Mouse (Mus musculus): ENCODE data around the gene Cst9. TPM values are rescaled to one million over a fixed set of nuclear protein-coding genes. Genes with fewer than 3 reads are reported as not detected.

Gene Cst9
- polyA plus RNA-seq, 1 experiment: not detected

DNA sequence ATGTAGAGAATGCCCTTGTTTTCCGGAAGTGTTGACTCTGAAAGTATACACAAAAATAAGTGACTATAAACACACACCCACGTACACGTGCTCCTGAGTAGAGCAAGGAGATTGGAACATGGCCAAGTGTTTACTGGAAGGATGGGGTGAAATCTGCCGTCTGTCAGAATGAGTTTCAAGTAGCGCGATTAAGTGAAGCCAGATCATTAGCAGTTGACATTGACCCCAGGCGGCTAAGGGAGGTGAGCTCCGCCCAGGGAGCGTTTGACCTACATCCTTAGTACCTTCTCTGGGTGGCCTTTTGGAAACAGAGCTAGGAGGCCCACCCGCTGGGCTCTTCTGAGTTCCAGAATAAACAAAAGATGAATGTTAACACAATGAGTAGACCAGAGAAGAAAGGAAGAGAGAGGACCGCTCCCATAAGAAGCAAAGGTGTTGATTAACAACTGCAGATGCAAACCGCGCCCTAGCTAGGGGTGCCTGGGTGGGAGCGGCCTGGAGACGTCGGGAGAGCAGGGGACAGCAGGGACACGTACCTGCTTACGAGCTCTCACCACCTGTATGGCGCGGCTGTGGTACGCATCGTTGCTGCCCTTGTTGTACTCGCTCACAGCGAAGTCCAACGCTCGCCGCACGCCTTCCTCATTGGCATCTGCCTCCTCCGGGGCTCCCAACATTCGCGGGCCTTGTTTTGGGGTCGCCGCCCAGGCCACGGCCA is 39.8 kb downstream of the Cst9 start:
- TF ChIP-seq CTCF (IDR thresholded peaks at IDR 0.05; ENCODE audit: low read depth, low read length) (no peak), POLR2A (IDR thresholded peaks at IDR 0.05; ENCODE audit: borderline replicate concordance, low read depth, low read length) (no peak)
- Histone ChIP-seq H3K27ac (ENCODE audit: insufficient read depth, low read depth, low read length) (peak overlapping the region; percentile 84), H3K4me1 (ENCODE audit: control insufficient read depth, insufficient read depth, low read length) (peaks cover 40% of the 10 kb centered on the region), H3K4me3 (ENCODE audit: insufficient read depth, low read length) (peak overlapping the region; percentile 75)

GRCm38 (mm10) chr2:148875335-148875811 is 40.4 kb downstream of the Cst9 start, which contains the start of gene Cst3:
Cst3 (minus strand) TSS chr2:148875692.
- Histone ChIP-seq H3K4me1 (ENCODE audit: control insufficient read depth, insufficient read depth, low read length) (peaks cover 40% of the 10 kb centered on the region), H3K27ac (ENCODE audit: insufficient read depth, low read depth, low read length) (peak within 1 kb of the TSS; percentile 100)

GRCm38 (mm10) chr2:148877016-148877770 is 42.2 kb downstream of the Cst9 start:
- H3K27ac ChIP-seq (ENCODE audit: insufficient read depth, low read depth, low read length): peak overlapping the region; percentile 94
- no peak overlapping the region for H3K4me3 ChIP-seq (ENCODE audit: insufficient read depth, low read length)
- H3K4me1 ChIP-seq (ENCODE audit: control insufficient read depth, insufficient read depth, low read length): peaks cover 35% of the 10 kb centered on the region
- TF ChIP-seq CTCF (IDR thresholded peaks at IDR 0.05; ENCODE audit: low read depth, low read length) (no peak), POLR2A (IDR thresholded peaks at IDR 0.05; ENCODE audit: borderline replicate concordance, low read depth, low read length) (no peak)

More at GRCm38 (mm10) chr2:148875335-148875811, 40.4 kb downstream of the Cst9 start, which contains the start of gene Cst3:
- peak; percentile 62; the same call in 1 of the 2 replicates for TF ChIP-seq POLR2A (IDR thresholded peaks at IDR 0.05; ENCODE audit: borderline replicate concordance, low read depth, low read length)
- no peak for TF ChIP-seq CTCF (IDR thresholded peaks at IDR 0.05; ENCODE audit: low read depth, low read length)
- H3K4me3 ChIP-seq (ENCODE audit: insufficient read depth, low read length): peak within 1 kb of the TSS; percentile 75

- TF ChIP-seq CTCF (IDR thresholded peaks at IDR 0.05; ENCODE audit: low read depth, low read length) (no peak), POLR2A (IDR thresholded peaks at IDR 0.05; ENCODE audit: borderline replicate concordance, low read depth, low read length) (no peak)
- Histone ChIP-seq H3K27ac (ENCODE audit: insufficient read depth, low read depth, low read length) (peak overlapping the region; percentile 94; the same call in 1 of the 2 replicates), H3K4me3 (ENCODE audit: insufficient read depth, low read length) (no peak overlapping the region), H3K4me1 (ENCODE audit: control insufficient read depth, insufficient read depth, low read length) (peaks cover 31% of the 10 kb centered on the region)
These were observed 43.7 kb downstream of the Cst9 start for GRCm38 (mm10) chr2:148878641-148879130.

DNA sequence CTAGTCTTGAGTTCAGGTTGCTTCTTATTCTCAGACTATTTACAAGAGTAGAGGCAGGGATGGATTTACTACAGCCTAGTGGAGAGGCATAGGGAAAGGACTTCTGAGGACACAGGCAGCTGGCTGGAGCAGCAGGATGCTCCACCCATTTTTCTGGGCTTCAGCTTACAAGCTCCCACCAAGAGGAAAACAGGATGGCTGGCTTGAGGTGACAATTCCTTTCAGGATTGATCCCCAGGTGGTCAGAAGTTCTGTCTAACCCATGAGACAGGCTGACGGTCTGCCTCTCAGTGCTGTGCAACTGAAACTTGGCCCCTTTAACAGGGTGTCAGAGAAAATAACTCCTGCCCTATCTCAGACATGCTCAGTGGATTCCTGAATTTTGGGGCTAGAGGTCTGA is 44.3 kb downstream of the Cst9 start:
- peaks cover 31% of the 10 kb centered on the region for H3K4me1 ChIP-seq (ENCODE audit: control insufficient read depth, insufficient read depth, low read length)
- no peak for TF ChIP-seq POLR2A (IDR thresholded peaks at IDR 0.05; ENCODE audit: borderline replicate concordance, low read depth, low read length)
- H3K4me3 ChIP-seq (ENCODE audit: insufficient read depth, low read length): no peak overlapping the region
- H3K27ac ChIP-seq (ENCODE audit: insufficient read depth, low read depth, low read length): no peak overlapping the region

- no peak overlapping the region for H3K27ac ChIP-seq (ENCODE audit: insufficient read depth, low read depth, low read length)
- peaks cover 17% of the 10 kb centered on the region for H3K4me1 ChIP-seq (ENCODE audit: control insufficient read depth, insufficient read depth, low read length)
- TF ChIP-seq POLR2A (IDR thresholded peaks at IDR 0.05; ENCODE audit: borderline replicate concordance, low read depth, low read length) (no peak), CTCF (IDR thresholded peaks at IDR 0.05; ENCODE audit: low read depth, low read length) (no peak)
- H3K4me3 ChIP-seq (ENCODE audit: insufficient read depth, low read length): no peak overlapping the region
These were observed 49.8 kb downstream of the Cst9 start for GRCm38 (mm10) chr2:148884738-148885137.

Other genes with a start within 250 kb of the Cst9 start
- gene Nxt1, start 162.5 kb upstream of the Cst9 start, polyA plus RNA-seq (2012; ENCODE audit: insufficient read depth, insufficient read length, missing spikeins): 20.7 and 22.8 TPM in 2 replicates
- gene Gzf1, start 154.1 kb upstream of the Cst9 start, polyA plus RNA-seq (2012; ENCODE audit: insufficient read depth, insufficient read length, missing spikeins): 18.5 and 20.2 TPM in 2 replicates
- gene Napb, start 102.7 kb upstream of the Cst9 start, polyA plus RNA-seq (2012; ENCODE audit: insufficient read depth, insufficient read length, missing spikeins): 3.4 and 3.7 TPM in 2 replicates
- not detected in 2 replicates for gene Cstl1, start 84.8 kb upstream of the Cst9 start, polyA plus RNA-seq (2012; ENCODE audit: insufficient read depth, insufficient read length, missing spikeins)
- not detected in 2 replicates for gene Cst11, start 63.6 kb upstream of the Cst9 start, polyA plus RNA-seq (2012; ENCODE audit: insufficient read depth, insufficient read length, missing spikeins)
- gene 8030411F24Rik, start 53.1 kb upstream of the Cst9 start, polyA plus RNA-seq (2012; ENCODE audit: insufficient read depth, insufficient read length, missing spikeins): not detected in 2 replicates
- gene Cst12, start 45.8 kb upstream of the Cst9 start, polyA plus RNA-seq (2012; ENCODE audit: insufficient read depth, insufficient read length, missing spikeins): not detected in 2 replicates
- not detected in 2 replicates for gene Cst8, start 36.4 kb upstream of the Cst9 start, polyA plus RNA-seq (2012; ENCODE audit: insufficient read depth, insufficient read length, missing spikeins)
- not detected in 2 replicates for gene Cst13, start 15.1 kb upstream of the Cst9 start, polyA plus RNA-seq (2012; ENCODE audit: insufficient read depth, insufficient read length, missing spikeins)
- gene 9230104L09Rik, start 29.9 kb downstream of the Cst9 start, polyA plus RNA-seq (2012; ENCODE audit: insufficient read depth, insufficient read length, missing spikeins): not detected in 2 replicates
- 2,557 and 2,597 TPM in 2 replicates for gene Cst3, start 40.5 kb downstream of the Cst9 start, polyA plus RNA-seq (2012; ENCODE audit: insufficient read depth, insufficient read length, missing spikeins)
- not detected in 2 replicates for gene Gm1330, start 168.1 kb downstream of the Cst9 start, polyA plus RNA-seq (2012; ENCODE audit: insufficient read depth, insufficient read length, missing spikeins)
- gene Gm10750, start 182.1 kb downstream of the Cst9 start, polyA plus RNA-seq (2012; ENCODE audit: insufficient read depth, insufficient read length, missing spikeins): not detected in 2 replicates